Mouse (Mus musculus): ENCODE results near the gene Vmn2r21. TPM values are rescaled to one million over a fixed set of nuclear protein-coding genes. Genes with fewer than 3 reads are reported as not detected.
"Not testable (repeated sequence)": the region's sequence is repeated elsewhere in the genome, so short reads cannot be mapped to it uniquely, and the experiment has no call there.

The Vmn2r21 gene
- polyA plus RNA-seq (2015; fragmentation: Nextera tagmentation; extraction: Ambion mirVana) = not detected in 2 replicates

DNA sequence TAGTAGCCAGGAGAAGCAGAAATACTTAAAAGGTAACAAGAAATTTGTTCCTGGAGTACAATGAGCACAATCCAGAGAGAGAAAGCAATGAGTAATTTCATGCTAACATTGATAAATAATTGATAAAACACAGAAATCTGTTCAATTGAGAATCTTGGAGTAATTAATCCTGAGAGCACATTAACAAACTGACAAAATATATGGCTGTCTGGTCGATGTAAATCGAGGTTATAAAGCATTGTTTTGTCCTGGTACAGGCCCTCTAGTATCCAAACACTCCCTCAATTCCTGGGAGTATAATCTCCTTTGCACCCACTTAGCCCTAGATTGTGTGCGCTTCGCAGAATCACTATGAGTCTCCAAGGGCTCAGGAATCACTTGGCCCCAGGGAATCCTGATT, at the start of gene Vmn2r21:
TSS of gene Vmn2r21 (minus strand) at position 101 of the 400 bp plus-strand sequence.
- H3K9ac ChIP-seq (ENCODE audit: low read length); H3K4me3 ChIP-seq (ENCODE audit: low read length); H3K27me3 ChIP-seq (ENCODE audit: control insufficient read depth, insufficient read depth, low read length); H3K9me3 ChIP-seq (replicated peaks; ENCODE audit: control insufficient read depth, low read length); H3K4me1 ChIP-seq (ENCODE audit: control insufficient read depth, insufficient read depth, low read length); H3K27ac ChIP-seq (ENCODE audit: low read length); ATAC-seq (replicated peaks; ENCODE audit: extremely low read depth, insufficient read depth, low FRiP score); H3K4me2 ChIP-seq (ENCODE audit: low read depth, low read length); H3K36me3 ChIP-seq (ENCODE audit: control insufficient read depth, insufficient read depth): not testable (repeated sequence)
- no CpG with 5 or more reads among the region's 4 CpGs for WGBS

- H3K4me3 ChIP-seq (ENCODE audit: low read length); H3K9ac ChIP-seq (ENCODE audit: low read length); H3K27ac ChIP-seq (ENCODE audit: low read length); H3K27me3 ChIP-seq (ENCODE audit: control insufficient read depth, insufficient read depth, low read length); ATAC-seq (replicated peaks; ENCODE audit: extremely low read depth, insufficient read depth, low FRiP score); H3K36me3 ChIP-seq (ENCODE audit: control insufficient read depth, insufficient read depth); H3K4me2 ChIP-seq (ENCODE audit: low read depth, low read length); H3K4me1 ChIP-seq (ENCODE audit: control insufficient read depth, insufficient read depth, low read length); H3K9me3 ChIP-seq (replicated peaks; ENCODE audit: control insufficient read depth, low read length): not testable (repeated sequence)
- no CpG with 5 or more reads among the region's 2 CpGs for WGBS
These were observed 41.5 kb upstream of the Vmn2r21 start for GRCm38 (mm10) chr6:123574698-123575097.

DNA sequence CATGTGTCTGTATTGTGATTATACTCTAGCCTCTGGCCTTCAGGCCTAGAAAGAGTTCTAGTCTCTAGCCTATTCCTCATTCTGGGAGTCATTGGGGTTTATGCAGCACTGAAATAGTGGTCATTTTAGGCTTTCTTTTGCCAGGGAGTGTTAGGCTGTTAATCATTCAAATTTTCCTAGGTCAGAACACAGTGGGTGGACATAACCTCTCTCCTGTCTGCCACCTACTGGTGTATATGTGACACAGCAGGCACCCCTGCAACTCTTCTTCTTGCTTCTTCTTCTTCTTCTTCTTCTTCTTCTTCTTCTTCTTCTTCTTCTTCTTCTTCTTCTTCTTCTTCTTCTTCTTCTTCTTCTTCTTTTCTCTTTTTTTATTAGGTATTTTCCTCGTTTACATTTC, 6.5 kb upstream of the Vmn2r21 start:
- ATAC-seq (replicated peaks; ENCODE audit: extremely low read depth, insufficient read depth, low FRiP score); H3K36me3 ChIP-seq (ENCODE audit: control insufficient read depth, insufficient read depth); H3K4me1 ChIP-seq (ENCODE audit: control insufficient read depth, insufficient read depth, low read length); H3K27me3 ChIP-seq (ENCODE audit: control insufficient read depth, insufficient read depth, low read length); H3K4me2 ChIP-seq (ENCODE audit: low read depth, low read length); H3K4me3 ChIP-seq (ENCODE audit: low read length); H3K27ac ChIP-seq (ENCODE audit: low read length); H3K9ac ChIP-seq (ENCODE audit: low read length); H3K9me3 ChIP-seq (replicated peaks; ENCODE audit: control insufficient read depth, low read length): not testable (repeated sequence)
- no CpG with 5 or more reads among the region's 1 CpGs for WGBS

- not testable (repeated sequence) for H3K27me3 ChIP-seq (ENCODE audit: control insufficient read depth, insufficient read depth, low read length); ATAC-seq (replicated peaks; ENCODE audit: extremely low read depth, insufficient read depth, low FRiP score); H3K4me1 ChIP-seq (ENCODE audit: control insufficient read depth, insufficient read depth, low read length); H3K9me3 ChIP-seq (replicated peaks; ENCODE audit: control insufficient read depth, low read length); H3K9ac ChIP-seq (ENCODE audit: low read length); H3K4me3 ChIP-seq (ENCODE audit: low read length); H3K4me2 ChIP-seq (ENCODE audit: low read depth, low read length); H3K36me3 ChIP-seq (ENCODE audit: control insufficient read depth, insufficient read depth); H3K27ac ChIP-seq (ENCODE audit: low read length)
- WGBS = no CpG with 5 or more reads among the region's 8 CpGs
These were observed 10.8 kb downstream of the Vmn2r21 start for GRCm38 (mm10) chr6:123522263-123523011.

DNA sequence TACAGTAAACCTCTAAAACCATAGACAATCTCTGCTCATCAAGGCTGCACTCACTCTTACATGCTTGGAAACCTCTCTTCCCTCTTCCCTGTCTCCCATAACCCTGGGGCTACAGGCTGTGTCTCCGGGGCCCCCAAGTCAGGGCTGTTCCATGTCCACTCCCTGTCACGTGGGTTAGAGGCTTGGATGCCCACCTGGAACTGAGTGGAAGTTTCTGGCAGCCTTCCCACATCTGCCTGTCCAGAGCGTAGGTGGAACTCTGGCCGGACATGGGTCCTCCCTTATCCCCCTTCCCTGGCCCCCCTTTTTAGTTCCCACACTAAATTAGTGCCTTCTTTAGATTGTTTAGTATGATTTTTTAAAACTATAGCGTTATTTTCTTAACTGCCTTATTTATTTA, 60.2 kb downstream of the Vmn2r21 start:
- ATAC-seq (replicated peaks; ENCODE audit: extremely low read depth, insufficient read depth, low FRiP score); H3K36me3 ChIP-seq (ENCODE audit: control insufficient read depth, insufficient read depth); H3K4me3 ChIP-seq (ENCODE audit: low read length); H3K27me3 ChIP-seq (ENCODE audit: control insufficient read depth, insufficient read depth, low read length); H3K4me2 ChIP-seq (ENCODE audit: low read depth, low read length); H3K27ac ChIP-seq (ENCODE audit: low read length); H3K4me1 ChIP-seq (ENCODE audit: control insufficient read depth, insufficient read depth, low read length); H3K9ac ChIP-seq (ENCODE audit: low read length); H3K9me3 ChIP-seq (replicated peaks; ENCODE audit: control insufficient read depth, low read length): not testable (repeated sequence)
- no CpG with 5 or more reads among the region's 5 CpGs for WGBS

GRCm38 (mm10) chr6:123472458-123472987, 60.7 kb downstream of the Vmn2r21 start:
- H3K36me3 ChIP-seq (ENCODE audit: control insufficient read depth, insufficient read depth); H3K4me1 ChIP-seq (ENCODE audit: control insufficient read depth, insufficient read depth, low read length); H3K4me3 ChIP-seq (ENCODE audit: low read length); H3K4me2 ChIP-seq (ENCODE audit: low read depth, low read length); H3K27me3 ChIP-seq (ENCODE audit: control insufficient read depth, insufficient read depth, low read length); H3K9ac ChIP-seq (ENCODE audit: low read length); ATAC-seq (replicated peaks; ENCODE audit: extremely low read depth, insufficient read depth, low FRiP score); H3K27ac ChIP-seq (ENCODE audit: low read length); H3K9me3 ChIP-seq (replicated peaks; ENCODE audit: control insufficient read depth, low read length): not testable (repeated sequence)
- no CpG with 5 or more reads among the region's 2 CpGs for WGBS

GRCm38 (mm10) chr6:123468651-123469050, 64.6 kb downstream of the Vmn2r21 start:
- no CpG with 5 or more reads among the region's 1 CpGs for whole genome bisulfite sequencing
- not testable (repeated sequence) for ATAC-seq (replicated peaks; ENCODE audit: extremely low read depth, insufficient read depth, low FRiP score); H3K36me3 ChIP-seq (ENCODE audit: control insufficient read depth, insufficient read depth); H3K4me1 ChIP-seq (ENCODE audit: control insufficient read depth, insufficient read depth, low read length); H3K27me3 ChIP-seq (ENCODE audit: control insufficient read depth, insufficient read depth, low read length); H3K4me3 ChIP-seq (ENCODE audit: low read length); H3K4me2 ChIP-seq (ENCODE audit: low read depth, low read length); H3K9ac ChIP-seq (ENCODE audit: low read length); H3K27ac ChIP-seq (ENCODE audit: low read length); H3K9me3 ChIP-seq (replicated peaks; ENCODE audit: control insufficient read depth, low read length)

Other genes with a start within 250 kb of the Vmn2r21 start
- gene Clec4e, start 243.5 kb downstream of the Vmn2r21 start, polyA plus RNA-seq (2015; fragmentation: Nextera tagmentation; extraction: Ambion mirVana) = 0.10 and 0.18 TPM in 2 replicates
- not detected in 2 replicates for gene Vmn2r19, start 225.1 kb downstream of the Vmn2r21 start, polyA plus RNA-seq (2015; fragmentation: Nextera tagmentation; extraction: Ambion mirVana)
- not detected in 2 replicates for gene Vmn2r20, start 115.3 kb downstream of the Vmn2r21 start, polyA plus RNA-seq (2015; fragmentation: Nextera tagmentation; extraction: Ambion mirVana)
- not detected in 2 replicates for gene Vmn2r22, start 117.3 kb upstream of the Vmn2r21 start, polyA plus RNA-seq (2015; fragmentation: Nextera tagmentation; extraction: Ambion mirVana)
- not detected in 2 replicates for gene Vmn2r23, start 169.3 kb upstream of the Vmn2r21 start, polyA plus RNA-seq (2015; fragmentation: Nextera tagmentation; extraction: Ambion mirVana)
- gene Vmn2r24, start 245.5 kb upstream of the Vmn2r21 start, polyA plus RNA-seq (2015; fragmentation: Nextera tagmentation; extraction: Ambion mirVana) = not detected in 2 replicates